Mouse (Mus musculus) E14TG2a.4 (cell line): ENCODE results near the gene Pde4a.

Source experiments
- CTCF ChIP-seq: conservative IDR thresholded peaks from 2 replicates; pipeline ENCODE4 v1.5.1; 2014; ENCODE audit warnings: low read length
- NANOG ChIP-seq: IDR thresholded peaks from 2 replicates; pipeline ENCODE4 v1.6.1; 2014; ENCODE audit warnings: borderline replicate concordance, low read length, mixed read lengths
- POU5F1 ChIP-seq: IDR thresholded peaks from 2 replicates; pipeline ENCODE4 v1.6.1; 2014; ENCODE audit warnings: low read length, borderline replicate concordance

DNA sequence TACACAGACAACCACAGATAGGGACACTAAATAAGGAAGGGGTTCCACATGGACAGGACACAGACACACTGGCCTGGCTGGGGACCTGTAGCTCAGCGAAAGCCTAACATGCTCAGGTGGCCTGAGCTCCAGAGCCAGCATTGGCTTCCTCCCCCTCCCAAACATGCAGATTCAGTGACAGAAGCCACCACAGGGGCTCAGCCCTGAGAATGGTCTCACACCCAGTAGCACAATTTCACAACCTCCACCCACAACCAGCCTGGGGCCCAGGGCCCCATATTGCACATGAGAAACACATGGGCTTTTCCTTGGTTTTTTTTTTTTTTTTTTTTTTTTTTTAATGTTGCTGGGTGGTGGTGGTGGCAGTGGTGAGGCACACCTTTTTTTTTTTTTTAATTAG is 80.8 kb downstream of the Pde4a start:
- TF ChIP-seq CTCF (no peak), NANOG (no peak), POU5F1 (no peak)
